17 mouse cellular contexts compared by ENCODE assay signal in the genomic region with DNA sequence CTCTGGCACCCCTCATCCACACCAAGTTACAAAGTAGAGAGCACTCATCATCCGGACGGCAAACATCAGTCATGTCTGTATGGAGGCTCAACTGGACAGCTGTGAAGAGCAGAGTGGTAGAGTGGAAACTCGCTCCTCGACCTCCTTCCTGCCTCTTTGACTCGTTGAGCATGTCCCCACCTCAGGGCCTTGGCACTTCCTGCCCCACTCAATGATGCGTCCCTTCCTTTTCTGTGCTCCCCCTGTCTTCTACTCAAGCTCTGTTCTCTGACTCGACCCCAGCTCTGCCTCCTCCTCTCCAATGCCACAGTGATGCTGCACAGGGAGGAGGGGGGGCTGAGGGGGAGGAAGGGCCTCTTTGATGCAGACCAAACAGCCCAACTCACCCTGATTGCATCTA. TPM values are rescaled to one million over a fixed set of nuclear protein-coding genes. Genes with fewer than 3 reads are reported as not detected.
DNase-seq lines count a peak whose midpoint lies in the region; ATAC-seq and TF ChIP-seq lines count a peak whose summit lies in the region.
"Had no signal": no experiment of that assay in that cellular context is flagged by ENCODE, and none has a peak within 500 bp of the region (broad histone marks: within the 10 kb centered on the region; RNA-seq: fewer than 3 reads in every experiment).

No protein-coding gene starts in this region.

- TF ChIP-seq CTCF in midbrain, postnatal 0 days (IDR thresholded peaks at IDR 0.05): no peak

- DNase-seq in heart, embryonic 10.5 days (ENCODE audit: low spot score): no peak
- no peak for DNase-seq in midbrain, postnatal 0 days (ENCODE audit: low spot score)
- no peak for DNase-seq in midbrain, embryonic 14.5 days
- DNase-seq in thymus, postnatal 25 days: peak; percentile 25
- no peak for DNase-seq in frontal cortex, postnatal 36 days (ENCODE audit: low spot score in 2 of 2)
- no peak for DNase-seq in layer of hippocampus, adult 8-10 months (ENCODE audit: low spot score in 2 of 2)
- DNase-seq: gastrocnemius, postnatal 14 days; kidney, adult 8-10 months had no signal

- H3K27ac ChIP-seq in heart, embryonic 10.5 days: peak overlapping the region; percentile 74
- H3K27ac ChIP-seq in heart, embryonic 11.5 days (ENCODE audit: low read depth, low read length): no peak overlapping the region
- H3K27ac ChIP-seq in midbrain, postnatal 0 days (ENCODE audit: low read depth, low read length): no peak overlapping the region
- H3K27ac ChIP-seq in midbrain, embryonic 14.5 days (replicated peaks; ENCODE audit: low read depth, low read length): no peak overlapping the region
- H3K27ac ChIP-seq: embryonic facial prominence, embryonic 15.5 days; heart, embryonic 15.5 days; liver, embryonic 12.5 days; midbrain, embryonic 15.5 days had no signal

- WGBS in heart, embryonic 10.5 days: 36% methylated on average over 7 of the region's 7 CpGs
- WGBS in heart, embryonic 11.5 days (ENCODE audit: insufficient replicate concordance): 38% methylated on average over 7 of the region's 7 CpGs
- WGBS in midbrain, postnatal 0 days: 65% methylated on average over 7 of the region's 7 CpGs
- WGBS in midbrain, embryonic 14.5 days: 64% methylated on average over 7 of the region's 7 CpGs

- no peak overlapping the region for H3K9ac ChIP-seq in heart, embryonic 11.5 days (ENCODE audit: low read depth, low read length)
- H3K9ac ChIP-seq in midbrain, postnatal 0 days (replicated peaks; ENCODE audit: low read length, poor library complexity, severe bottlenecking): no peak overlapping the region
- no peak overlapping the region for H3K9ac ChIP-seq in midbrain, embryonic 14.5 days (replicated peaks; ENCODE audit: low read length)
- H3K9ac ChIP-seq: embryonic facial prominence, embryonic 15.5 days; heart, embryonic 15.5 days; hindbrain, embryonic 15.5 days; liver, embryonic 12.5 days; midbrain, embryonic 15.5 days; neural tube, embryonic 12.5 days had no signal

- no peak overlapping the region for H3K4me2 ChIP-seq in heart, embryonic 11.5 days
- H3K4me2 ChIP-seq in midbrain, postnatal 0 days (ENCODE audit: low read depth, low read length, poor library complexity, severe bottlenecking): no peak overlapping the region
- H3K4me2 ChIP-seq in midbrain, embryonic 14.5 days (ENCODE audit: low read length): no peak overlapping the region
- H3K4me2 ChIP-seq: embryonic facial prominence, embryonic 15.5 days; heart, embryonic 15.5 days; hindbrain, embryonic 15.5 days; liver, embryonic 12.5 days; midbrain, embryonic 15.5 days; neural tube, embryonic 12.5 days had no signal

- H3K4me1 ChIP-seq in heart, embryonic 10.5 days: peaks cover 52% of the 10 kb centered on the region
- H3K4me1 ChIP-seq in heart, embryonic 11.5 days (ENCODE audit: control insufficient read depth, insufficient read depth, low read length): peaks cover 21% of the 10 kb centered on the region
- peaks cover 10% of the 10 kb centered on the region; the same call in 1 of the 2 replicates for H3K4me1 ChIP-seq in midbrain, postnatal 0 days (ENCODE audit: insufficient read depth, low read length)
- H3K4me1 ChIP-seq in midbrain, embryonic 14.5 days (ENCODE audit: control insufficient read depth, insufficient read depth, low read length): peaks cover 16% of the 10 kb centered on the region

- no peaks in the 10 kb centered on the region for H3K27me3 ChIP-seq in heart, embryonic 10.5 days (ENCODE audit: insufficient read depth, poor library complexity, severe bottlenecking)
- H3K27me3 ChIP-seq in heart, embryonic 11.5 days (ENCODE audit: control insufficient read depth, insufficient read depth, low read length): no peaks in the 10 kb centered on the region
- no peaks in the 10 kb centered on the region for H3K27me3 ChIP-seq in midbrain, postnatal 0 days (ENCODE audit: insufficient read depth, low read length)
- H3K27me3 ChIP-seq in midbrain, embryonic 14.5 days (ENCODE audit: control insufficient read depth, insufficient read depth, low read length): no peaks in the 10 kb centered on the region
- H3K27me3 ChIP-seq: embryonic facial prominence, embryonic 15.5 days; hindbrain, embryonic 15.5 days; neural tube, embryonic 12.5 days had no signal

- H3K9me3 ChIP-seq in heart, embryonic 10.5 days: no peaks in the 10 kb centered on the region
- H3K9me3 ChIP-seq in heart, embryonic 11.5 days (replicated peaks; ENCODE audit: control insufficient read depth, low read length): no peaks in the 10 kb centered on the region
- no peaks in the 10 kb centered on the region for H3K9me3 ChIP-seq in midbrain, postnatal 0 days (ENCODE audit: low read length)
- no peaks in the 10 kb centered on the region for H3K9me3 ChIP-seq in midbrain, embryonic 14.5 days (ENCODE audit: control insufficient read depth, low read length)
- H3K9me3 ChIP-seq: embryonic facial prominence, embryonic 15.5 days; heart, embryonic 15.5 days; hindbrain, embryonic 15.5 days; liver, embryonic 12.5 days; midbrain, embryonic 15.5 days; neural tube, embryonic 12.5 days had no signal

- H3K4me3 ChIP-seq in heart, embryonic 10.5 days: no peak overlapping the region
- H3K4me3 ChIP-seq in heart, embryonic 11.5 days (ENCODE audit: low read depth, low read length): no peak overlapping the region
- H3K4me3 ChIP-seq in midbrain, postnatal 0 days (ENCODE audit: low read depth, low read length): no peak overlapping the region
- no peak overlapping the region for H3K4me3 ChIP-seq in midbrain, embryonic 14.5 days (replicated peaks; ENCODE audit: low read depth, low read length)
- H3K4me3 ChIP-seq: embryonic facial prominence, embryonic 15.5 days; heart, embryonic 15.5 days; hindbrain, embryonic 15.5 days; liver, embryonic 12.5 days; midbrain, embryonic 15.5 days; neural tube, embryonic 12.5 days had no signal

- peaks cover 9% of the 10 kb centered on the region for H3K36me3 ChIP-seq in heart, embryonic 10.5 days
- no peaks in the 10 kb centered on the region for H3K36me3 ChIP-seq in heart, embryonic 11.5 days (ENCODE audit: control insufficient read depth, insufficient read depth, low read length)
- H3K36me3 ChIP-seq in midbrain, postnatal 0 days (ENCODE audit: insufficient read depth, low read length): no peaks in the 10 kb centered on the region
- H3K36me3 ChIP-seq in midbrain, embryonic 14.5 days (ENCODE audit: control insufficient read depth, insufficient read depth, low read length): peaks cover 7% of the 10 kb centered on the region
- H3K36me3 ChIP-seq: hindbrain, embryonic 15.5 days; midbrain, embryonic 15.5 days had no signal

- ATAC-seq in heart, embryonic 11.5 days (replicated peaks; ENCODE audit: insufficient number of reproducible peaks, low FRiP score, low TSS enrichment): no peak
- ATAC-seq in midbrain, postnatal 0 days (ENCODE audit: low FRiP score): 0 out of 2 replicates have a peak, but pooled peaks have one; percentile 24
- ATAC-seq in midbrain, embryonic 14.5 days (ENCODE audit: low FRiP score, low TSS enrichment): no peak
- ATAC-seq in common myeloid progenitor, adult 5-6 weeks (replicated peaks; ENCODE audit: low read depth, poor library complexity, severe bottlenecking): peak; percentile 53
- ATAC-seq: liver, embryonic 12.5 days; lung, postnatal 0 days had no signal

RNA-seq across cellular contexts. Expression of gene Irs2, which starts 28.3 kb away (rescaled TPM):
- polyA plus RNA-seq in heart, embryonic 10.5 days (2016; fragmentation: Nextera tagmentation; extraction: Ambion mirVana): 4.5 and 6.2 TPM in 2 replicates
- polyA plus RNA-seq in heart, embryonic 11.5 days (2014; fragmentation: Nextera tagmentation; extraction: Ambion mirVana): 4.4 and 5.0 TPM in 2 replicates
- 37.3 and 40.4 TPM in 2 replicates for total RNA-seq in midbrain, postnatal 0 days (2014; rRNA removed)
- 4.8 and 5.6 TPM in 2 replicates for polyA plus RNA-seq in midbrain, postnatal 0 days (2015; fragmentation: Nextera tagmentation; extraction: Ambion mirVana)
- 5.2 and 5.4 TPM in 2 replicates for polyA plus RNA-seq in midbrain, embryonic 14.5 days (2014; fragmentation: Nextera tagmentation; extraction: Ambion mirVana)
- total RNA-seq in common myeloid progenitor, adult 5-6 weeks (2017): 3.1 and 4.0 TPM in 2 replicates
- 10 to 100 TPM; 54.1 to 72.4 (median 64.9) TPM for total RNA-seq in layer of hippocampus, adult 8-10 months (2022)

Comparison
In these comparisons a context has a peak if more than half of its experiments do, and no peak if none do; other contexts are left out.
1. ATAC-seq: peak in midbrain, postnatal 0 days (single experiment) and common myeloid progenitor, adult 5-6 weeks (single experiment); none in heart, embryonic 11.5 days (single experiment) and midbrain, embryonic 14.5 days (single experiment).